In the genomic region with DNA sequence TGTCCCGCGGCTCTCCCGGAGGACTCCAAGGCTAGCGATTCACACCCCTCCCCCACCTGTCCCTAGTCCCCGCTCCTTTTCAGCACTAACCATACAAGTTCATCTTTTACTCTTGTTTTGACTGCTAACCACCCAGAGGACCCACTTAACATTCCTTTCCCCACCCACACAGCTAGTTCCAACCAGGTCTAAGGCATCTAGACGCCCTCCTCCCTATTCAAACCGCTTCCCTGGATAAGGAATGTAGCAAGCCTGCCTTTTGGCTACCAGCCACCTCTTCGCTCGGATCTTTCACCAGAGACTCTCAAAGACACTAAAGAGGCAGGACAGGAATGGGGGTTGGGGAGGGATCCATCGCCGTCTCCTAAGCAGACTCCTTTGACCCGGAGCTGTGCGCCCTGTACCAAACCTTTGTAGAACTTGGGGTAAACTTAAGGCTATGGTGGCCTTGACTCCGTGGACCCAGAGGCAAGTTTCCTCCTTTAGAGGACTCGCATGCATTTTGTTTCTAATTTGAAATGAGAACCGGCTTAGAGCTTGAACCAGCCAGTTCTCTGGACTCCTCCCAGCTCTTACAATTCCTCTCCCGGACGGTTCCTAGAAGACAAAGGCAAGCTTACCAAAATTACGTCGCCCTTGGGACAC, we compare ENCODE assay signal across 9 mouse cellular contexts. TPM values are rescaled to one million over a fixed set of nuclear protein-coding genes. Genes with fewer than 3 reads are reported as not detected.
DNase-seq lines count a peak whose midpoint lies in the region; ATAC-seq lines count a peak whose summit lies in the region.
"Had no signal": no experiment of that assay in that cellular context is flagged by ENCODE, and none has a peak within 500 bp of the region (broad histone marks: within the 10 kb centered on the region; RNA-seq: fewer than 3 reads in every experiment).

No protein-coding gene starts in this region.

- intact Hi-C loops in heart, postnatal 10 days (cut with DNase I): no loop called here

- peak overlapping the region; percentile 36 for H3K4me3 ChIP-seq in embryonic facial prominence, embryonic 15.5 days (replicated peaks)
- no peak overlapping the region for H3K4me3 ChIP-seq in midbrain, embryonic 11.5 days (ENCODE audit: low read depth, low read length)

- DNase-seq in right cerebral cortex, postnatal 10 days (ENCODE audit: low spot score in 2 of 2): peak; percentile 57 to 61
- no peak for DNase-seq in right cerebral cortex, postnatal 25 days
- DNase-seq in heart, postnatal 10 days: peak; percentile 55 to 65
- DNase-seq in kidney, postnatal 4 days: peak; percentile 65 to 82
- DNase-seq in midbrain, embryonic 11.5 days (ENCODE audit: low spot score, missing footprints): peak; percentile 92
- peak; percentile 48 for DNase-seq in testis, postnatal 14 days (ENCODE audit: low spot score)

- H3K4me1 ChIP-seq in embryonic facial prominence, embryonic 15.5 days: 0 out of 2 replicates have a peak, but pooled peaks cover 6% of the 10 kb centered on the region
- peaks cover 5% of the 10 kb centered on the region for H3K4me1 ChIP-seq in midbrain, embryonic 11.5 days (ENCODE audit: control insufficient read depth, insufficient read depth, low read length)

- no peaks in the 10 kb centered on the region for H3K36me3 ChIP-seq in embryonic facial prominence, embryonic 15.5 days
- H3K36me3 ChIP-seq in midbrain, embryonic 11.5 days (ENCODE audit: control insufficient read depth, insufficient read depth, low read length): no peaks in the 10 kb centered on the region

- H3K9ac ChIP-seq in embryonic facial prominence, embryonic 15.5 days: no peak overlapping the region
- peak overlapping the region; percentile 20 for H3K9ac ChIP-seq in midbrain, embryonic 11.5 days (ENCODE audit: low read length)

- no peaks in the 10 kb centered on the region for H3K27me3 ChIP-seq in embryonic facial prominence, embryonic 15.5 days
- no peaks in the 10 kb centered on the region for H3K27me3 ChIP-seq in midbrain, embryonic 11.5 days (ENCODE audit: control insufficient read depth, insufficient read depth, low read length)

- peak overlapping the region; percentile 89 for H3K27ac ChIP-seq in embryonic facial prominence, embryonic 15.5 days (replicated peaks)
- no peak overlapping the region for H3K27ac ChIP-seq in midbrain, embryonic 11.5 days (ENCODE audit: low read depth, low read length)

- H3K4me2 ChIP-seq in embryonic facial prominence, embryonic 15.5 days (replicated peaks): peak overlapping the region; percentile 54
- H3K4me2 ChIP-seq in midbrain, embryonic 11.5 days: peak overlapping the region; percentile 30; the same call in 1 of the 2 replicates

- 2% methylated on average over 20 of the region's 20 CpGs for WGBS in embryonic facial prominence, embryonic 15.5 days
- WGBS in midbrain, embryonic 11.5 days: 5% methylated on average over 20 of the region's 20 CpGs

- no peaks in the 10 kb centered on the region for H3K9me3 ChIP-seq in embryonic facial prominence, embryonic 15.5 days (replicated peaks)
- H3K9me3 ChIP-seq in midbrain, embryonic 11.5 days (ENCODE audit: control insufficient read depth, low read length): no peaks in the 10 kb centered on the region

- ATAC-seq in embryonic facial prominence, embryonic 15.5 days (ENCODE audit: insufficient number of reproducible peaks, low FRiP score, low TSS enrichment, low read depth): peak; percentile 86
- ATAC-seq in midbrain, embryonic 11.5 days (ENCODE audit: low FRiP score): peak; percentile 48; the same call in 1 of the 2 replicates
- no peak for ATAC-seq in inflammation-experienced regulatory T-cells, adult 6 months

RNA-seq across cellular contexts. Expression of gene Nanog, which starts 4.7 kb away (rescaled TPM):
- 0.33 and 0.34 TPM in 2 replicates for polyA plus RNA-seq in embryonic facial prominence, embryonic 15.5 days (2015; fragmentation: Nextera tagmentation; extraction: Ambion mirVana)
- not detected for total RNA-seq in heart, postnatal 10 days (2021)
- polyA plus RNA-seq in midbrain, embryonic 11.5 days (2014; fragmentation: Nextera tagmentation; extraction: Ambion mirVana): 0.22 TPM in 1 of 2 replicates, not detected in the other
- polyA plus RNA-seq in inflammation-experienced regulatory T-cells, adult 6 months (2017; shearing (Covaris generic)): under 1 TPM in 1 of 3 experiments, not detected in 2; 0.16 TPM
- total RNA-seq: neutrophil, adult 5-6 weeks had no signal
